Mouse (Mus musculus): ENCODE data around the gene B3galt4.
"Not testable (repeated sequence)": the region's sequence is repeated elsewhere in the genome, so short reads cannot be mapped to it uniquely, and the experiment has no call there.

Gene B3galt4

GRCm38 (mm10) chr17:33904835-33905234 lies 46.5 kb downstream of the B3galt4 start, which contains the start of gene Platr17:
Gene Platr17, plus strand, starts transcription at chr17:33905135.
- DNase-seq (ENCODE audit: low spot score in 2 of 2), result not testable (repeated sequence)

- DNase-seq (ENCODE audit: low spot score in 2 of 2), result not testable (repeated sequence)
Measured at GRCm38 (mm10) chr17:33903911-33904651, 47.2 kb downstream of the B3galt4 start.

- DNase-seq (ENCODE audit: low spot score in 2 of 2), result no peak
Measured at GRCm38 (mm10) chr17:33902491-33902890, 48.8 kb downstream of the B3galt4 start.

GRCm38 (mm10) chr17:33902079-33902478 lies 49.2 kb downstream of the B3galt4 start:
- no peak for DNase-seq (ENCODE audit: low spot score in 2 of 2)

GRCm38 (mm10) chr17:33901653-33902052 lies 49.6 kb downstream of the B3galt4 start:
- DNase-seq (ENCODE audit: low spot score in 2 of 2), result no peak

- no peak for DNase-seq (ENCODE audit: low spot score in 2 of 2)
Measured at GRCm38 (mm10) chr17:33900989-33901314, 50.3 kb downstream of the B3galt4 start.

GRCm38 (mm10) chr17:33900281-33900988 lies 50.9 kb downstream of the B3galt4 start:
- DNase-seq (ENCODE audit: low spot score in 2 of 2), result no peak
